Mouse (Mus musculus): ENCODE results near the gene Dcun1d4. TPM values are rescaled to one million over a fixed set of nuclear protein-coding genes. Genes with fewer than 3 reads are reported as not detected.

Gene Dcun1d4
- total RNA-seq, 4 experiments from 2014 or later, result 126 to 143 (median 129) TPM

DNA sequence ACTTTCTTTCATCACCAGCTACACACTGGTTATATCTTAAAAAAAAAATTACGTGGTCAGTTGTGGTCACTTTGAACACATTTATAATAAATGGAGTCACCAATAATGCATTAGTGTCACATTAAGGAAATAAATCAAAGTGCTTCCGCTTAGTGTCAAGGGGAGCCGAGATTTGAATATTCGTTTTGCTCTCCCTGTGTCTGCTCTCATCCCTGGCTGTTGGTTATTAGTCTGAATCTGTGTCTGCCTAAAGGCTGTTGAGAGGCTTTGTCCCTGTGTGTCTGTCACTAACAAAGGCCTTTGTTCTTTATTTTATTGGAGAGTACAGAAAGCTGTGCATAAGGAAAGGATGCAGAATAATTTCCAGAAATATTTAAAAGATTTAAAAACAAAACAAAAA is 105.8 kb downstream of the Dcun1d4 start:
- no peak for DNase-seq (ENCODE audit: low spot score in 2 of 2)

DNA sequence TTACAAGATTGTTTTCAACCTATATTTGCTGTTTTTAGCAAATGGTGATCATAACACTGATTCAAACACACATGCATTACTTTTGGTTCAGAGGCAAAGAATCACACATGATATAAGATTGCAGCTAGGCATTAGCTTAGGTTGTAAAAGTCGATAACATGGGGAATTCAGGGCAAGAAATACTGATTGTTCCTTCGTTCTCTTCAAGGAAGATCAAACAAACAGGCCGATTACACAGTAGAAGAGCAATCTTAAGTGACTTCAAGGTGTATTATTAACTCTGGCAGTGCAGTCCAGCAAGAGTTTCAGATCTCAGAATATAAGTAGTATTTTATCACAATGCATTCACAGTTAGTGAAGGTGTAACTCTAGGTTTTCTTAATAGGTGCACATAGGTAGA is 106.3 kb downstream of the Dcun1d4 start:
- DNase-seq (ENCODE audit: low spot score in 2 of 2), result no peak

DNA sequence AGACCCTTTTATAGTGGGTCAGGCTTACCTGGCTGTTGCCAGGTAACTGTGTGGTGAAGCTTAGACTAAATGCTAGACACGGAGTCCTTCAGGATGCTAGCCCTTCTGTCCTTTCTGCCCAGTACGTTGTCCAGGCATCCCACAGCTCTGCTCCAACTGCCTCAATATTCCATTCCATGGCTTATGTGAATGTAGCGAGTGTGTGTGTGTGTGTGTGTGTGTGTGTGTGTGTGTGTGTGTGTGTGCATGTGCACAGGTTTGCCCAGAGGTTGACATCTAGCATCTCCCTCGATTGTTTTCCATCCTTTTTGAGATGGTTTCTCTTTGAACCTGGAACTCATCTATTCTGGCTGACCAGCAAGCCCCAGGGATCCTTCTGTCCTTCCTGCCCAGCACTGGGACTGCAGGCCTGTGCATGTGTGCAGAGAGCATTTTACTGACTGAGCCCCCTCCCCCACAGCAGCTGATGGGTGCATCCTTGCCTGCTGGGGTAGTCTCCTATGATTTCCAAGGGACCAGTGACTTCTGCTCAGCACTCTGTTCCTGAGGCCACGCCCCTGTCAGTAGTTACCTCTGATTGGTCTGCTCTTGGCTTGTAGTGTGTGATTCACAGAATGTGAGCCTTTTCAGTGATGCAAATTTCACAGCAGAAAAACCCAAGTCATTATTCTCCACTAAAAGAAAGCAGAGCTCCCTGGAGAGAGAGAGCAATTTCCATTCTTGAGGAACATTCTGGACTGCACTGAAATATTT is 118.3 kb downstream of the Dcun1d4 start:
- DNase-seq (ENCODE audit: low spot score in 2 of 2), result no peak

DNA sequence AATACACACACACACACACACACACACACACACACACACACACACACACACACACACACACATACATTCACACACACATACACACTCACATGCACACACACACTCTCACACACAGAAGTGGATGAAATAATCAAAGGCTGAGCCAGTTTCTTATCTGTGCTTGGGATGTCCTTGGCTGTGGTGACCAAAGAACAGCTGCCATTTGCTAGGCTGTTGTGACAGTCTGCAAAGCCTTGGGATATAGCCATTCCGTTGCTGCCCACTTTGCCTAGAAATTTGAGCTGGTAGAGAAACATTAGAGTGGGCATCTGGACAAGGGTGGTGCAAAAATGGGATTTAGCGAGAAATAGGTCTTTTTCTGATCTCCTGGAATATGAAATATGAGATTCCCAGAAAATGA is 119.2 kb downstream of the Dcun1d4 start:
- DNase-seq (ENCODE audit: low spot score in 2 of 2), result no peak

DNA sequence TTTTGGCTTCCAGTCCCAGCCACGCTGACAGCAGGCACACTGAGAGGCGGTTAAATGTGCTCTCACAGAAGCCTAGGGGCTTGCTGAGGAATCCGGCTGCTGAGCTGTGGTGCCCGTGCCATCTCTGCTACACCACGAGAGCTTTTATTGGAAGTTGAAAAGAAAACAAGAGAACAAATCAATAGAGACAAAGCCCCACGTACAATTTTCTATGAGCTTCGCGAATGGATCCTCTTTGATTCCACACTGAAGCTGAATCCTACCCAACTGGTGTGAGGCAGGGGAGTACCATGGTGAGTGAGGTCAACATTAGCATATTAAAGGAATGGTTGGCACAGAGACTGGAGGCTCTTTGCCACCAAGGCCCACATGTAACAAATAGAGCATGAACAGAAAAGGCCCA is 120.6 kb downstream of the Dcun1d4 start:
- no peak for DNase-seq (ENCODE audit: low spot score in 2 of 2)

DNA sequence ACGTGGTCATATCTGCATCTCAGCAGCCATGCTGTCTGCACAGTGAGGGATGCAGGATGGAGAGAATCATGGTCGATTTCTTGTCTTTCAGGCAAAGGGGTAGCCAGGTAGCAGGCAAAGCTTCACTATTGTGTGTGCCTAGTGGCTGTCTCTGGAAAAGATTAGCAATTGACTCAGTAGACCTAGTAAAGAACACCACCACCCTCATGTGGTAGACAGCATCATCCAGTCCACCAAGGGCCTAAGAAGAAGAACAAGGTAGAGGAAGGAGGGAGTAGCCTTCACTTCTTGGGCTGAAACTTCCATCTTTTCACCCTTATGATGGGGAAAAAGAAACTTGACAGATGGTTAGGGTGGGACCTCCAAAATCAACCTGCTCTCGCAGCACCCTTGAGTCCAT is 122.1 kb downstream of the Dcun1d4 start:
- no peak for DNase-seq (ENCODE audit: low spot score in 2 of 2)

DNA sequence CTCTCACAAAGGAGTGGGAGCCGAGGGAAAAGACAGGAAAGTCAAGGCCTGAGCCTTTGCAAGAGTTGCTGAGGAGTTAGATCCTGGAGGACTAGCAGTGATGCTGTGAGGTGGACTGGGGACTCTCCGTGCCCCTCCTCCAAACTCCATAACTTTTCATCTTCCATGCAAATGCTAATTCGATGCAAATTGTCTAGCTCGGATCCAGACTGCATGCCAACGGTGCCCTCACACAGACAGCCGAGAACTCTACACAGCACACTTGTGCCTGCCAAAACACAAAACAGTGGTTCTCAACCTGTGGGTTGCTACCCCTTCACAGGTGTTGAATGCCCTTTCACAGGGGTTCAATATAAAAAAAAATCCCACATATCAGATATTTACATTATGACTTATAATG is 123.7 kb downstream of the Dcun1d4 start:
- no peak for DNase-seq (ENCODE audit: low spot score in 2 of 2)

DNA sequence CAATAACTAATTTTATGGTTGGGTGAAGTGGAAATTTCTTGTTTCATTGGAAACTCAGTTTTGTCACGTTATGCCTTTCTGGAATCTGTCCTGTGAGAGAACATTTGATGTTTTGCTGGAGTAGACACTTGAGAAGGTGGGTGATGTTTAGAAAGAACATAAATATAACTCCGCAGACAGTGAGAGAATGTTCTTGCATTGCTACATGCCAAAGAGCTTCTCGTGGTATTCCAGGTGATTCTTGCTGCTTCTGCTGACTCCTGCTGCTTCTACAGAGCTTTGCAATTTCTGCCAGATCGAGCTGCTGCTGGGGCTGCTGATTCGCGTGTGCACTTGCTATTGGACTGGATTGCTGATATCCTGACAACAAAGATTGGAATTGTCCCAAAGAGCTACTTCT is 124.2 kb downstream of the Dcun1d4 start:
- DNase-seq (ENCODE audit: low spot score in 2 of 2), result no peak

Other genes with a start within 250 kb of the Dcun1d4 start
- 10 to 100 TPM; 58.6 to 81.9 (median 72.1) TPM for gene Fryl, start 224.4 kb upstream of the Dcun1d4 start, total RNA-seq (2022)
- gene Ociad1, start 188.2 kb upstream of the Dcun1d4 start, total RNA-seq (2022), result 100 to 1,000 TPM; 447 to 503 (median 477) TPM
- gene Ociad2, start 140.0 kb upstream of the Dcun1d4 start, total RNA-seq (2022), result 100 to 1,000 TPM in 1 of 4 experiments, 10 to 100 TPM in 3; 90.3 to 110 (median 94.2) TPM
- gene Cwh43, start 74.9 kb upstream of the Dcun1d4 start, total RNA-seq (2022), result 1 to 10 TPM; 2.1 to 4.4 (median 2.7) TPM
- gene Lrrc66, start 151.5 kb downstream of the Dcun1d4 start, total RNA-seq (2022), result not detected
- 10 to 100 TPM; 41.5 to 51.6 (median 44.8) TPM for gene Sgcb, start 166.8 kb downstream of the Dcun1d4 start, total RNA-seq (2022)
- 1 to 10 TPM in 2 of 4 experiments, under 1 TPM in 2; 0.48 to 1.3 (median 0.79) TPM for gene Spata18, start 170.4 kb downstream of the Dcun1d4 start, total RNA-seq (2022)

All from left cerebral cortex, adult 8-10 months (tissue).